Mouse (Mus musculus) liver, embryonic 13.5 days (tissue): ENCODE data around the gene Cyp11a1. TPM values are rescaled to one million over a fixed set of nuclear protein-coding genes. Genes with fewer than 3 reads are reported as not detected.

Experiments
- ATAC-seq: fragments of 200-750 bp; cut with Nextera tagmentation; 2 replicates; pipeline ENCODE4 v1.8.0; 2017; ENCODE audit warnings: low read depth, mild to moderate bottlenecking, moderate number of reproducible peaks, moderate library complexity
- DNase-seq: peaks from one replicate; pipeline ENCODE4 v3.0.0; 2022
- H3K27ac ChIP-seq: fragments of 300-500 bp; sonication (generic); 2 replicates; pipeline ENCODE4 v1.5.1; 2015; ENCODE audit warnings: moderate library complexity, mild to moderate bottlenecking, inconsistent platforms
- H3K27me3 ChIP-seq: fragments of 300-500 bp; sonication (generic); 2 replicates; pipeline ENCODE4 v1.6.1; 2015; ENCODE audit warnings: mild to moderate bottlenecking, inconsistent platforms
- H3K36me3 ChIP-seq: fragments of 300-500 bp; sonication (generic); 2 replicates; pipeline ENCODE4 v1.6.1; 2015; ENCODE audit warnings: mild to moderate bottlenecking, inconsistent platforms
- H3K4me1 ChIP-seq: fragments of 300-500 bp; sonication (generic); replicated peaks from 2 replicates; pipeline ENCODE4 v1.6.1; 2015; ENCODE audit warnings: inconsistent platforms
- H3K4me2 ChIP-seq: fragments of 300-500 bp; sonication (generic); 2 replicates; pipeline ENCODE4 v1.6.1; 2015; ENCODE audit warnings: inconsistent platforms, mild to moderate bottlenecking, moderate library complexity
- H3K4me3 ChIP-seq: fragments of 300-500 bp; sonication (generic); replicated peaks from 2 replicates; pipeline ENCODE4 v1.5.1; 2015; ENCODE audit warnings: mild to moderate bottlenecking, inconsistent platforms
- H3K9ac ChIP-seq: fragments of 300-500 bp; sonication (generic); 2 replicates; pipeline ENCODE4 v1.6.1; 2015; ENCODE audit warnings: mild to moderate bottlenecking, inconsistent platforms
- H3K9me3 ChIP-seq: fragments of 300-500 bp; sonication (generic); replicated peaks from 2 replicates; pipeline ENCODE4 v1.6.1; 2016; ENCODE audit warnings: inconsistent platforms
- WGBS: fragments of 180-500 bp; shearing (Covaris S2); methylation state at CpG from one replicate; pipeline ENCODE4 v1.1.7; 2015; ENCODE audit not compliant: insufficient replicate concordance; 5-methylcytosine and 5-hydroxymethylcytosine counted together
- polyA plus RNA-seq: library from polyadenylated mRNA; unstranded; fragments of >200 nt; fragmentation: Nextera tagmentation; extraction: Ambion mirVana; gene quantifications from 2 replicates; pipeline ENCODE4 v1.2.1, GENCODE M21; 2015

Cyp11a1 gene
- polyA plus RNA-seq, 1 experiment from 2014 or later, result 0.46 TPM

DNA sequence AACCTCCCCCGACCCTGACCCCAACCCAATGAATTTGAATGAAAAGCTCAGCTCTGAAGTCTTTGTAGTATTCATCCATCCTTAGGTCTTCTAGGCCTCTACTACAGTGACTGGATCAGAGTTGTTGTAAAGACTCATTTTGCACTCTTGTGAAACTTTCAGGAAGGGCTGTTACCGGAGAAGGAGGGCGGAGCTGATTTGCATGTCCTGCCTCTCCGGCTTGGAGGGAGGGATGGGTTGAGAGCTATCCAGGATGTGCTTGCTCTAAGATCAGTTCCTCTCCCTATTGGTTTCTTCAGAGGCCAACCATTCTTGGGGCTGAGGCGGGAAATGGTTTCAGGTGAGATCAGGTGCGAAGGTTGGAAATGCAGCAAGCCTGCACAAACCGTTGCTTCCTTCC is 4.8 kb downstream of the Cyp11a1 start:
- WGBS, result 32% methylated on average over 7 of the region's 7 CpGs

DNA sequence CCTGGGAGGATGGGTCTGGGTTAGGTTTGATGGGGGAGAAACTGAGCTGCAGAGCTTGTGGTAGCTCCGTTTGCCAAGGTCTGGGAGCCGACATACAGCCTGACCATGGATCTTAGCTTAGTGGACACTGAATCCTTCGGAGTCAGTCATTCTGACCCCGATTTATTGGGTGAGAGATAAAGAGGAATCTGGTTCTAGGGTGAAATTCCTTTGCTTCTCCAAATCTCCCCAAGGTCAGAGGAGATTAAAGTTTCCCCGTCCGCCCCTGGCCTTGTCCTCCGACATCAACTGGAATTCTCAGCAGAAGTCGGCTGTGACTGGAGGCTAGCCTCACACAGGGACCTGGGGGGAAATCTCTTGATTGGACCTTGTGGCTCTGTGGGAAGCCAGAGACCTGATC is 5.3 kb downstream of the Cyp11a1 start:
- H3K27ac ChIP-seq, result no peak overlapping the region
- H3K27me3 ChIP-seq, result no peaks in the 10 kb centered on the region; the same call in 1 of the 2 replicates
- no peaks in the 10 kb centered on the region for H3K9me3 ChIP-seq
- ATAC-seq (no peak), DNase-seq (no peak)
- no peaks in the 10 kb centered on the region for H3K4me1 ChIP-seq
- no peak overlapping the region for H3K4me2 ChIP-seq
- no peaks in the 10 kb centered on the region for H3K36me3 ChIP-seq
- no peak overlapping the region for H3K4me3 ChIP-seq
- WGBS, result 65% methylated on average over 8 of the region's 8 CpGs
- no peak overlapping the region for H3K9ac ChIP-seq

More for the DNA sequence above, 4.8 kb downstream of the Cyp11a1 start:
- no peaks in the 10 kb centered on the region for H3K9me3 ChIP-seq
- no peak overlapping the region for H3K4me2 ChIP-seq
- no peaks in the 10 kb centered on the region for H3K4me1 ChIP-seq
- no peak overlapping the region for H3K9ac ChIP-seq
- no peaks in the 10 kb centered on the region; the same call in 1 of the 2 replicates for H3K27me3 ChIP-seq
- H3K27ac ChIP-seq, result no peak overlapping the region
- no peaks in the 10 kb centered on the region for H3K36me3 ChIP-seq
- DNase-seq, result no peak
- no peak for ATAC-seq
- no peak overlapping the region for H3K4me3 ChIP-seq

DNA sequence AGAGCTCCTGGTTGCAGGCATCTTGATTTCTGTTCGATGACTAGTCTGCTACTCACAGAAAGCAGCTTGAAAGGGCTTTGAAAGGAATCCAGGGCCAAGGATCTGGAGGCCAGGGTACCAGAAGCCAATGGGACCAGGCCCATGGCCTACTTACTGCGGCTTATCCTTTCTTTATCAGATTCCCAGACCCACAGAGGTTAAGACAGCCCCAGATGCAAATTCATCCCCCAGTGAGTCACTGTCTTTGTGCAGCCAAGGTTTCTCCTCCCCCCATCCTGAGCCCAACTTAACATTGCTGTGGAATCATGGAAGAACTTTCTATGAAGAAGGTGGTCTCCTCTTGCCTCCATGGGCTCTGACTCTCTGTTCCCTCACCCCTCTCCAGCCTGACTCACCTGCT is 6.3 kb downstream of the Cyp11a1 start:
- Histone ChIP-seq H3K4me2 (no peak overlapping the region), H3K4me3 (no peak overlapping the region), H3K9ac (no peak overlapping the region), H3K27me3 (no peaks in the 10 kb centered on the region; the same call in 1 of the 2 replicates), H3K36me3 (no peaks in the 10 kb centered on the region), H3K4me1 (no peaks in the 10 kb centered on the region), H3K9me3 (no peaks in the 10 kb centered on the region), H3K27ac (no peak overlapping the region)
- no peak for DNase-seq
- ATAC-seq, result no peak
- WGBS, result 48% methylated on average over 2 of the region's 2 CpGs

DNA sequence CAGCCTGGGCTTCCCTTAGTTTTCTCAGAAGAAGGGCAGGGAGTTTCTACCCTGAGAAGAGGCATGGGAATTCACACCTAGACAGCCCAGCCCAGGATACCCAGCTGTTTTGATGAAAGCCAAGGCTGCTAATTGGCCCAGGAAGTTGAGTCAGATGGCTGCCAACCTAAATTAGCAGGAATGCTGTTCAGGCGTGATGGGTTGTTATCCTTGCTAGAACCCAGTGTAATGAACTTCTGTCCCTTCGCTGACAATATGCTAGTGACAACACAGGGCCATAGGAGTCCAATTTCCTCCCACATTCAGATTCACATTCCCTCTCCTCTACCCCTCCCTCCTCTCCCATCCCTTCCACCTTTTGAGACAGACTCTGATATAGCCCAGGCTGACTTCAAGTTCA is 6.7 kb downstream of the Cyp11a1 start:
- WGBS, result 36% methylated on average over 2 of the region's 2 CpGs
- Histone ChIP-seq H3K27ac (no peak overlapping the region), H3K4me1 (no peaks in the 10 kb centered on the region), H3K9ac (no peak overlapping the region), H3K4me3 (no peak overlapping the region), H3K9me3 (no peaks in the 10 kb centered on the region), H3K36me3 (no peaks in the 10 kb centered on the region), H3K27me3 (no peaks in the 10 kb centered on the region; the same call in 1 of the 2 replicates), H3K4me2 (no peak overlapping the region)
- no peak for ATAC-seq
- DNase-seq, result no peak

DNA sequence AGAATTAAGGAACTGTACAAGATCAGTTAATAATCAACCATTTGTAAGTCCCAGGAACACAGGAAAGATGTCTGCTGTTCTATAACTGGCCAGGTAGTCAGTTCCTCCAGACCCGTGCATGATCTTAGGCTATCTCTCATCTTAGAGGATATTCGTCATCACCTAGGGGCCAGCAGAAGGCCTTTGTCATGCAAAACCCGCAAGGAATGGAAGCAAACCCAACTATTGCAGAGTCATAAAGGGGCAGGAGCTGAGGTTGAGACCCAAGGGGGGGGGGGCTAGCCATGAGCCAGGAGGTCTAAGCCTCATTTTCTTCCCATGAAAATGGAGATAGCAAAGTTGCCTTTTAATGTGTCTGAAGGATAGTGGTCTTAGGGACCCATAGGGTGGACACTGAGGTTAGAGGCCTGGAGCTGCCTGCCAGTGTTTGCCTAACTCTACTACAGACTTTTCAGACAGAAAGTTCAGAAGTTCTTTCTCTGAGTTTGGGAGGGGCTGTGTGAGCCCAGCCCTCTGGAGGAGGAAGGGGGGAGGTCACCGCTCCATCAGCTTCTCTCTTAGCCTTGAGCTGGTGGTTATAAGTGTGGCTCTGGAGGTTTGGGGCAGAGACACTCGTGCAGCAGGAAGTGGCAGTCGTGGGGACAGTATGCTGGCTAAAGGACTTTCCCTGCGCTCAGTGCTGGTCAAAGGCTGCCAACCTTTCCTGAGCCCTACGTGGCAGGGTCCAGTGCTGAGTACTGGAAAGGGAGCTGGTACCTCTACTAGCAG is 8.4 kb downstream of the Cyp11a1 start:
- WGBS, result 30% methylated on average over 8 of the region's 8 CpGs
- Histone ChIP-seq H3K36me3 (no peaks in the 10 kb centered on the region), H3K9ac (no peak overlapping the region), H3K4me1 (no peaks in the 10 kb centered on the region), H3K4me3 (no peak overlapping the region), H3K27me3 (no peaks in the 10 kb centered on the region; the same call in 1 of the 2 replicates), H3K4me2 (no peak overlapping the region), H3K27ac (no peak overlapping the region), H3K9me3 (no peaks in the 10 kb centered on the region)
- ATAC-seq (no peak), DNase-seq (no peak)

DNA sequence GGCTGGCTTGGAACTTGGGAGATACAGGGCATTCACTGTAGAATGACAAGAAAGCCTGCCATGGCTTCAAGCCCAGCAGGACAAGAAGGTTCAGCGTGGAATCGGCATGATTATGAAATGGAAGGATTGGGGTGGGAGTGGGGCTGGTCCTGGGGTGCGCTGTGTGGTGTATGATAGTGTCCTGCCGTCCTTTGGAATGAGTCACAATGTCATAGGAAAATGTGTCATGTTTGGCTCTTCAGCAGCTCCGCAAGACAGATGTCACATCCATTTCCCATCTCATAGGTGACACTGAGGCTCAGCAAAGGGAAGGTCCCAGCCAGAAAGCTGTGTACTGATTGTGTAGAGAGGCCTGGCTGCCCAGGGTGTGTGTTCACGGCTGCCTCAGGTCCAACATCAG is 9.6 kb downstream of the Cyp11a1 start:
- Histone ChIP-seq H3K9me3 (no peaks in the 10 kb centered on the region), H3K9ac (no peak overlapping the region), H3K27ac (no peak overlapping the region), H3K4me2 (no peak overlapping the region), H3K4me1 (no peaks in the 10 kb centered on the region), H3K4me3 (no peak overlapping the region), H3K27me3 (no peaks in the 10 kb centered on the region; the same call in 1 of the 2 replicates), H3K36me3 (no peaks in the 10 kb centered on the region)
- WGBS, result 68% methylated on average over 6 of the region's 6 CpGs
- ATAC-seq (no peak), DNase-seq (no peak)

DNA sequence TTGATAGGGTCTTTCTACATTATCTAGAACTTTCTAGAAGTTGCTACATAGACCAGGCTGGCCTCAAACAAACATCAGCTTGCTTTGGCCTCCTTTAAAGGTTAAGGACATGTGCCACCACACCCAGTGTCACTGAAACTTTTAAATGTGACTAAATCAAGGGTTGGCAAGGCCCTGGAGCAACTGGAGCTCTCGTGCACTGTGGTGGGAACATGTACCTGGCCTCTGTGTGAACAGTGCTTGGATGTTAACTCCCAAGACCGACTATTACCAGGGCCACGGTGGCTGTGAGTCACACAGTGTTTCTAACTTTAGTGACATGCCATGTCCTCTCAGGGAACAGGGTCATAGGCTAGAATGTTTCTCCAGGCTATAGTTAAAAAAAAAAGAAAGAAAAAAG is 10.8 kb downstream of the Cyp11a1 start:
- DNase-seq, result no peak
- no peak overlapping the region for H3K4me3 ChIP-seq
- no peak for ATAC-seq
- 55% methylated on average over 3 of the region's 3 CpGs for WGBS
- H3K9ac ChIP-seq, result no peak overlapping the region
- no peaks in the 10 kb centered on the region for H3K4me1 ChIP-seq
- H3K27me3 ChIP-seq, result no peaks in the 10 kb centered on the region; the same call in 1 of the 2 replicates
- H3K36me3 ChIP-seq, result no peaks in the 10 kb centered on the region
- H3K27ac ChIP-seq, result no peak overlapping the region
- H3K9me3 ChIP-seq, result no peaks in the 10 kb centered on the region
- no peak overlapping the region for H3K4me2 ChIP-seq

DNA sequence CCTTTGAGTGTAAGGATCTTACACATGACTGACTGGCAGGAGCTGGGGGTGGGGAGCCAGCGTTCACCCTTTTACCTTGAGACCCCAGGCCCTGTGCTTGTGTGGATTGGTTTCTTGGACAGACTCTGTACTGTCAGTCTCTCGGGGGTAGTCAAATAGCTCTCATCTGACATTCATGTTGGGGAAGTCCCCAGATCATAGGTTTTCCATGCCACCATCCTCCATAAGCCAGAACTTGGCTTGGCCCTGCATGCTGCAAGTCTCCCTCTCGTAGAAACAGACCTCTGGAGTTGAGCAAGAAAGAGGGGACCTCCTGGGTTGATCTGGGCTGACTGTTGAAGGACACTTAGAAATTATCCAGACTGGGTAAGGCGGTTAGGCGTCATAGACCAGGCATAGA is 12.2 kb downstream of the Cyp11a1 start:
- 56% methylated on average over 5 of the region's 5 CpGs for WGBS
- no peak overlapping the region for H3K4me2 ChIP-seq
- no peaks in the 10 kb centered on the region for H3K36me3 ChIP-seq
- no peak overlapping the region for H3K4me3 ChIP-seq
- no peaks in the 10 kb centered on the region for H3K4me1 ChIP-seq
- no peaks in the 10 kb centered on the region for H3K9me3 ChIP-seq
- no peak overlapping the region for H3K27ac ChIP-seq
- H3K9ac ChIP-seq, result no peak overlapping the region
- no peak for ATAC-seq
- H3K27me3 ChIP-seq, result no peaks in the 10 kb centered on the region
- no peak for DNase-seq

DNA sequence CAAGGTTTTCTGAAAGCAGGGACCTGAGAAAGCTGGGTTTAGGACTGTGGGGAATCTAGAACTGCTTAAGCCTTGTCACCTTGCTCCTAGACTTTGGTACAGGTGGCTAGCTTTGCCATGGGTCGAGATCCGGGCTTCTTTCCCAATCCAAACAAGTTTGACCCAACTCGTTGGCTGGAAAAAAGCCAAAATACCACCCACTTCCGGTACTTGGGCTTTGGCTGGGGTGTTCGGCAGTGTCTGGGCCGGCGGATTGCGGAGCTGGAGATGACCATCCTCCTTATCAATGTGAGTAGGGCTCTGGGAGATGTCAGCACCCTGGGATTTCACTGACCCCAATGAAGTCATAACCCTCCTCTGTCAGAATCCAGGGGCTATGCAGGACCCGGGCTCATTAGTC is 19.8 kb downstream of the Cyp11a1 start:
- H3K4me1 ChIP-seq, result no peaks in the 10 kb centered on the region
- no peak overlapping the region for H3K4me3 ChIP-seq
- H3K9ac ChIP-seq, result no peak overlapping the region
- DNase-seq (no peak), ATAC-seq (no peak)
- no peaks in the 10 kb centered on the region for H3K27me3 ChIP-seq
- H3K9me3 ChIP-seq, result no peaks in the 10 kb centered on the region
- no peak overlapping the region for H3K4me2 ChIP-seq
- no peak overlapping the region for H3K27ac ChIP-seq
- 62% methylated on average over 9 of the region's 9 CpGs for WGBS
- no peaks in the 10 kb centered on the region for H3K36me3 ChIP-seq

DNA sequence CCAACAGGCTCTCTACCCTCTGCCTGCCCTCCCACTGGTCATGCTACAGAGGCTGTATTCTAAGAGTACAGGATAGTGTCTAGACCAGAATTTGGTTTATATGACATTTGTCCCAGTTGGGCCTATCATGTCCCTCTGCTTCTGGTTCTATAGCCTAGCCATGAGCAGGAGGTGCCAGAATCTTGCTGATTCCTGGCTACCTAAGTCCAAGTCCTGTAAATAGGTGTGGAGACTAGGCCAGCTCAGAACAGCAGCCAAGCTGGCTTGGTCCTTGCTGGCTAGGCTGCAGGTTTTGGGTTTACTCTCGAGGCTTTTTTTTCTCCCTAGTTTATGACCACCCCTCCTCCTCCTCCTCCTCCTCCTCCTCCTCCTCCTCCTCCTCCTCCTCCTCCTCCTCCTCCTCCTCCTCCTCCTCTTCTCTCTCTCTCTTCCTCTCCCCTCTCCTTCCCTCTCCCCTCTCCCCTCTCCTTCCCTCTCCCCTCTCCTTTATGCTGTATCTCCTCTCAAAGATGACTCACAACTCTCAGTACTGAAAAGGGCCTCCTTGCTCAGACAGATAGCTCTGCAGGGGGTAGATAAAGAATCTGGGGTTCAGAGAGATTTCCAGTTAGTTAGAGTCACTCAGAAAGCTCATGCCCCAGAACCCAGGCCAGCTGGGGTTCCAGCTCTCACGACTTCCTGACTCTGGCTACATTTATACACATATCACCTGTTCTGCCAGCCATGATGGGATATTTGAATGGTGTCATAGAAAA is 21.4 kb downstream of the Cyp11a1 start:
- Histone ChIP-seq H3K4me3 (no peak overlapping the region), H3K9me3 (no peaks in the 10 kb centered on the region), H3K27me3 (no peaks in the 10 kb centered on the region), H3K4me2 (no peak overlapping the region), H3K36me3 (no peaks in the 10 kb centered on the region), H3K9ac (no peak overlapping the region), H3K27ac (no peak overlapping the region), H3K4me1 (no peaks in the 10 kb centered on the region)
- no peak for DNase-seq
- WGBS, result 27% methylated on average over 2 of the region's 2 CpGs
- ATAC-seq, result no peak

DNA sequence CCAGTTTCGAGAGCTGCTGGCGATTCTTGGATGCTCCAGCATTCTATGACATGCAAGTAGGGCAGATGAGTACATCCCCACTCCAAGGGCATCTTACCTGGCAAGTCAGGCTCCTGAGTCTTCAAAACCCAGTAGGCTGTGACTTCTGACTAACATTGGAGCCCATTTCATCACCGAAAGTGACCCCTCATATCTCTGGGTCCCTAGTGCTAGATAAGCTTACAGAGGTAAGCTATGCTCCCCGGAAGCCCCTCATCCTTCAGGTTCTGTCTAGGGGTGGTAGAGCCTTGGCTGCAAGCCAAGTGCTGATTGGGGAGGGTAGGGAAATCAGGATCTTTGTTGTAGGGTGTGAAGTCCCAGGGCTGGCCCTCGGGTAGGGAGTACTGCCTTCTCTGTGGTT is 22.6 kb downstream of the Cyp11a1 start:
- H3K4me3 ChIP-seq, result no peak overlapping the region
- no peak overlapping the region for H3K27ac ChIP-seq
- no peak for ATAC-seq
- H3K9me3 ChIP-seq, result no peaks in the 10 kb centered on the region
- H3K27me3 ChIP-seq, result 0 out of 2 replicates have a peak, but pooled peaks cover 3% of the 10 kb centered on the region
- no peak for DNase-seq
- no peaks in the 10 kb centered on the region for H3K4me1 ChIP-seq
- H3K4me2 ChIP-seq, result no peak overlapping the region
- no peaks in the 10 kb centered on the region for H3K36me3 ChIP-seq
- no peak overlapping the region for H3K9ac ChIP-seq
- WGBS, result 43% methylated on average over 5 of the region's 5 CpGs
